Mouse (Mus musculus): Measurements from ENCODE around the gene Gm20388.

Gm20388 gene

DNA sequence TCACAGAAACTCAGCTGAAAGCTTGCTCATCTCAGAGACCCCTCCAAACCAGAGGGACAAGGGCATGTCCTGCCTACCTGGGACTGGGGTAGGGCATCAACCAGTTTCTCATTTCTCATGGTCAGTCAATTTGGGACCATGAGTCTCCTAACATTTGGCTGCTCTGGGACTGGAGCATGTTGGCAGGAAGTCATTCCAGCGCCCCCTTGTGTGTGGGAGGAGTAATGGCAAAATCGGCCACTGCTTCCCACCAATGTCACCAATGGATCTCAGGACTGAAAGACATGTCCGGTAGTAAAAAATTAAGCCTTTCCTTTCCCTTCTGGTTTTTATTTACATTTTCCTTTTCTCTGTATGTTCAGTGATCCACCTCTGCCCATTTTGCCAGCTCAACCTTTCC, 1318.3 kb downstream of the Gm20388 start:
- no peak for DNase-seq (ENCODE audit: extremely low spot score, low read depth, low spot score)

DNA sequence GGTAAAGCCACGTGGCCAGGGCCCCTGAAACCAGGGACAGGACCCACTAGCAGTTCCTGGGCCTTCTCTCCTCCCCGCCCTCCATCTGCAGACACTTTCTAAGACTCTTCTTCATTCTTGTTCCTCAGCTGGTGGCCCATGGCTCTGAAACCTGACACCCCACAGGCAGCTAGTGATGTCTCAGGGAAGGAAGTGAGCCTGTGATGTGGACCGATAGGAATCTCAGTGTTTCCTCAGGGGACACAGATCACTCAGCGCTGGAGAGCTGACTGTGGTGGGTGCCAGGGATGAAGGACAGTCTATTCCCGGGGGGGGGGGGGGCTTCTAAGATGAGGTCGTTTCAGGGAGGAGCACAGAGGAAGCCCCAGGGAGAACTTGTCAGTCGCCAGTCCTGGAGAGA, 1318.9 kb downstream of the Gm20388 start:
- DNase-seq (ENCODE audit: extremely low spot score, low read depth, low spot score): no peak

GRCm38 (mm10) chr8:121233196-121233595, 1322.6 kb downstream of the Gm20388 start:
- no peak for DNase-seq (ENCODE audit: extremely low spot score, low read depth, low spot score)

DNA sequence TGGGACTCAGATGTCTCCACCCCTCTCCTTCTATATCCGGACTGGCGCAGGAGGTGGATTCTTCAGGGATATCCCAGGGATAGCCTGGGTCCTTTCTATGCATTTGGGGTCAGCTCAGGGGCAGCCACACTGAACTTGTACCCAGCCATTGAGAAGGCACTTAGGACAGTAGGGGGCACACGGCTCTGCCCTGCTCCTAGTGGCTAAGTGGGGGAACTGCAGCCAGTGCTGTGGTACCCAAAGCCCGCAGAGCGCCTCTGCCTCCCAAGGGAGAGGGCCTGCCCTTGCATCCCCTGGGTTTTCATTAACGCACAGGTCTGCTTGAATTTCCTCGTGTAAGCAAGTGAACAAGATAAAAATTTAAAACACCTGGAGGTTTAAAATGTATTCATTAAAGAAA, 1324.3 kb downstream of the Gm20388 start:
- no peak for DNase-seq (ENCODE audit: extremely low spot score, low read depth, low spot score)

- no peak for DNase-seq (ENCODE audit: extremely low spot score, low read depth, low spot score)
Measured at GRCm38 (mm10) chr8:121239640-121240039, 1329.0 kb downstream of the Gm20388 start.

- no peak for DNase-seq (ENCODE audit: extremely low spot score, low read depth, low spot score)
Measured at GRCm38 (mm10) chr8:121241761-121242552, 1331.3 kb downstream of the Gm20388 start.

- no peak for DNase-seq (ENCODE audit: extremely low spot score, low read depth, low spot score)
Measured at GRCm38 (mm10) chr8:121242671-121243070, 1332.0 kb downstream of the Gm20388 start.

DNA sequence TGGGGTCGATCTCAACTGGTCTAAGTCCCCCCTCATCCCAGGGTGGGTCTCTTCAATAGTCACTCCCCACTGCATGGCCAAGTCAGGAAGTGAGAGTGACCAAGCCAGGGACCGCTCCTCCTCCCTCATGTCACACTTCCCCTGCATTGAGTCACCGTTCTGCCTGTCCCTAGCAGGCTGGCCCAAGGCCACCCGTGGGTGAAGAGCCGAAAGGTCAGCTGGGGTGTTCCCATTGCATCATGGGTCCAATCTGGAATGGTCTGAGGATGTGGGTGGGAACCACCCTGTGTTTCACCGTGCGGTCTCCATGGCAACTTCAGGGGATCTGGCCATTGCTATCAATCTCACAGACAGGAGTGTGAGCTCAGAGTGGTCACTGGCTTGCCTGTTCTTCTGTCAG, 1338.2 kb downstream of the Gm20388 start:
- no peak for DNase-seq (ENCODE audit: extremely low spot score, low read depth, low spot score)

DNA sequence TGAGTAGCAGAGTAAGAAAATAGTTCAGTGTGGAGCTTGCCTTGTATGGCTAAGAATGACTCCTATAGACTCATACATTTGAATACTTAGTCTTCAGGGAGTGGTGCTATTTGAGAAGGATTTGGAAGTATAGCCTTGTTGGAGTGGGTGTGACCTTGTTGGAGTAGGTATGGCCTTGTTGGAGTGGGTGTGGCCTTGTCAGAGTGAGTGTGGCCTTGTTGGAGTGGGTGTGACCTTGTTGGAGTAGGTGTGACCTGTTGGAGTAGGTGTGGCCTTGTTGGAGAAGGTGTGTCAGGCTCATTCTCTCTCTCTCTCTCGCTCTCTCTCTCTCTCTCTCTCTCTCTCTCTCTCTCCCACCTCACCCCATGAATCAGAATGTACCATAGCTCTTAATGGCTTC, 1338.8 kb downstream of the Gm20388 start:
- DNase-seq (ENCODE audit: extremely low spot score, low read depth, low spot score): no peak

- DNase-seq (ENCODE audit: extremely low spot score, low read depth, low spot score): no peak
Measured at GRCm38 (mm10) chr8:121251089-121251488, 1340.4 kb downstream of the Gm20388 start.

GRCm38 (mm10) chr8:121255727-121256265, 1345.2 kb downstream of the Gm20388 start:
- no peak for DNase-seq (ENCODE audit: extremely low spot score, low read depth, low spot score)

DNA sequence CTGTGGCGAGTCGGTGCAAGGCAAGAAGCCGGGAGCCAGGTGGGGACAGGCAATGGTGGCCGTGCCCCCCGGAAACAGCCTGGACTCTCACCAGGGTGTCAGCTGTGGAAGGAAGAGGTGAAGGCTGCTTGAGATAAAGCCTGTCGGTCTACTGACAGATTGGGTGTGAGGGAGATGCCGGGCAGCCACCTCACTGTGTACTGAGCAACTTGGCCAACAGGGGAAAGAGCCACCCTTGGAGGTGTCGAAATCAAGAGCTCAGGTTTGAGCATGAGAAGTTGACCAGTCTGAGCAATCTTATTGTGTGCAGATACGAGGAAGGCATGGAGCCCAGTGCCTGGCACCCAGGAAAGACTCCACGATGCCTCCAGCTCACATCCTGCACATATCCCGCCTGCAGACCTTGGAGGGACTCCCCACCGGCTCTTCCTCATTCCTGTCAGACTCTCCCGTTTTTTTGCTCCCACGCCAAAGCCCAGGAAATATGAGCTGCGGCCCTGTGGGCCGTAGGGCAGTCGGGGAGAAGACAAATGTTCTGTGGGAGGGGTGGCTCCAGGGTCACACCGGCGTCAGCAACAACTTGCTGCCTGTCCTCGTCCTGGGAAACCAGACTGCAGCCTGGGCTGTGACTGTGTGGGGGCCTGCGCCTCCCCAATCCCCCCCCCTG, 1347.6 kb downstream of the Gm20388 start:
- no peak for DNase-seq (ENCODE audit: extremely low spot score, low read depth, low spot score)

- DNase-seq (ENCODE audit: extremely low spot score, low read depth, low spot score): no peak
Measured at GRCm38 (mm10) chr8:121262728-121263389, 1352.2 kb downstream of the Gm20388 start.

DNA sequence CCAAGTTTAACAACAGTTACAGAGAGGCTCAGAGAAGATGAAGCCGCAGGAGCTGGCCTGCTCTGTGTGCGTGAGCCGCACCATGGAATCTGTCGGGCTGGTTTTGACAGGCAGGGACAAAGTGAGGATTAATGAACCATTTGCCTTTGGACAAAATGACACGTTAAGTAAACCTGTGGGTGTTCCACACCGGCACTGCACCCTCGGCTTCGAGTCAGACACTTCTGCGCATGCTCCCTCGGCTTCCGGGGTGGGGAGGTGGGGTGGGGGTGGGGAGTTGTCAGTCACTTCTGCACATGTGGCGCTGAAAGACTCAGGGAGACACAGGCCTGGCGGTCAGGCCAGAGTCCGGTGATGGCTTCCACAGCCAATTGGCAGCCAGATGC, 1352.7 kb downstream of the Gm20388 start:
- no peak for DNase-seq (ENCODE audit: extremely low spot score, low read depth, low spot score)

- no peak for DNase-seq (ENCODE audit: extremely low spot score, low read depth, low spot score)
Measured at GRCm38 (mm10) chr8:121264260-121264659, 1353.6 kb downstream of the Gm20388 start.

- no peak for DNase-seq (ENCODE audit: extremely low spot score, low read depth, low spot score)
Measured at GRCm38 (mm10) chr8:121271542-121271941, 1360.9 kb downstream of the Gm20388 start.

DNA sequence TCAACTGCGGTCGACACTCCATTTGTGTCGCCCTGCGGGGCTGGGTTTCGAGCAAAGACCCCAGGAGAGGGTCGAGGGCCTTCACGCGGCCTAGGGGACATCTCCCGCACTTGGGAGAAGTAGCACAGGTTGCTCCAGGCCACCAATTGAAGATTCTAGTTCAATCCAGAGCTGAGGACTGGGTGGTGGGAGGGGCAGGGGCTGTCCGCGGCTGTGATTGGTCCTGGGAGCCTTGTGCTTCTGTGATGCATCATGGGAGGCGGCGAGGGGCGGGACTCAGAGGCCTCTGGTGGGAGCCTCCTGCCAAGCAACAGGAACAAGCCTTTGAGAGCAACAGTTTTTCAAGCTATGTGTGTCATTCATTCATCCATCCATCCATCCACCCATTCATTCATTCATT, 1362.6 kb downstream of the Gm20388 start:
- no peak for DNase-seq (ENCODE audit: extremely low spot score, low read depth, low spot score)

GRCm38 (mm10) chr8:121273620-121274019, 1363.0 kb downstream of the Gm20388 start:
- no peak for DNase-seq (ENCODE audit: extremely low spot score, low read depth, low spot score)

GRCm38 (mm10) chr8:121280414-121280813, 1369.8 kb downstream of the Gm20388 start:
- DNase-seq (ENCODE audit: extremely low spot score, low read depth, low spot score): no peak

GRCm38 (mm10) chr8:121289346-121289745, 1378.7 kb downstream of the Gm20388 start:
- DNase-seq (ENCODE audit: extremely low spot score, low read depth, low spot score): no peak

DNA sequence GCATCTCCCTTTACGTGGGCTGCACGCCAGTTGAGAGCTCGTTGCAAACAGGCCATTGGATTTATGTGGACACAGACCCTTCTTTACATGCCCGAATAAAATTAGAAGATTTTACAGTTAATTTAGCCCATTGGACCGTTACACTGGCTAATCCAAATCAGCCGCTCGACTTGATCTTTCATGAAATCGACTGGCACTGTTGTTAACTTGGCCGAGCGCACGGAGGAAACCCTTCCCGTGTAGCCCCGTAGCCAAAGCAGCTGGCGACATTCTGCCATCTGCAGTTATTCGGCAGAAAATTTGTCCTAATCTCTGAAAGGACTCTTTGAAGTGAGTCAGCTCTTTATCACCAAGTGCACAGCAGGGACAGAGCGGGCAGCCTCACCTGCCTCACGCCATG, 1379.9 kb downstream of the Gm20388 start:
- no peak for DNase-seq (ENCODE audit: extremely low spot score, low read depth, low spot score)

- DNase-seq (ENCODE audit: extremely low spot score, low read depth, low spot score): no peak
Measured at GRCm38 (mm10) chr8:121293418-121293817, 1382.8 kb downstream of the Gm20388 start.
